Mouse (Mus musculus): ENCODE results near the gene Mrps26. TPM values are rescaled to one million over a fixed set of nuclear protein-coding genes. Genes with fewer than 3 reads are reported as not detected.

Gene Mrps26
- 35.2 TPM for polyA plus RNA-seq (2014; fragmentation: Illumina TruSeq; extraction: RNeasy Lipid Tissue Mini Kit (QIAGEN cat#74804); ENCODE audit: insufficient read depth, low read depth, low replicate concordance)

GRCm38 (mm10) chr2:130563212-130564055 lies at the start of gene Mrps26:
TSS of gene Mrps26 (plus strand) at chr2:130563742.

GRCm38 (mm10) chr2:130575873-130576272 lies 12.3 kb downstream of the Mrps26 start, which contains the start of gene Oxt:
TSS of gene Oxt (plus strand) at chr2:130576173.

GRCm38 (mm10) chr2:130582552-130582951 lies 19.0 kb downstream of the Mrps26 start, which contains the start of gene Avp:
TSS of gene Avp (minus strand) at chr2:130582554.

Other genes with a start within 250 kb of the Mrps26 start
- 16.6 TPM for gene Cpxm1, start 166.2 kb upstream of the Mrps26 start, polyA plus RNA-seq (2014; fragmentation: Illumina TruSeq; extraction: RNeasy Lipid Tissue Mini Kit (QIAGEN cat#74804); ENCODE audit: insufficient read depth, low read depth, low replicate concordance)
- gene Gm28372, start 158.5 kb upstream of the Mrps26 start, polyA plus RNA-seq (2014; fragmentation: Illumina TruSeq; extraction: RNeasy Lipid Tissue Mini Kit (QIAGEN cat#74804); ENCODE audit: insufficient read depth, low read depth, low replicate concordance) = not detected
- gene 1700020A23Rik, start 158.5 kb upstream of the Mrps26 start, polyA plus RNA-seq (2014; fragmentation: Illumina TruSeq; extraction: RNeasy Lipid Tissue Mini Kit (QIAGEN cat#74804); ENCODE audit: insufficient read depth, low read depth, low replicate concordance) = not detected
- not detected for gene Tmem239, start 157.3 kb upstream of the Mrps26 start, polyA plus RNA-seq (2014; fragmentation: Illumina TruSeq; extraction: RNeasy Lipid Tissue Mini Kit (QIAGEN cat#74804); ENCODE audit: insufficient read depth, low read depth, low replicate concordance)
- gene Vps16, start 139.4 kb upstream of the Mrps26 start, polyA plus RNA-seq (2014; fragmentation: Illumina TruSeq; extraction: RNeasy Lipid Tissue Mini Kit (QIAGEN cat#74804); ENCODE audit: insufficient read depth, low read depth, low replicate concordance) = 49.0 TPM
- gene Pced1a, start 139.0 kb upstream of the Mrps26 start, polyA plus RNA-seq (2014; fragmentation: Illumina TruSeq; extraction: RNeasy Lipid Tissue Mini Kit (QIAGEN cat#74804); ENCODE audit: insufficient read depth, low read depth, low replicate concordance) = 5.8 TPM
- 37.3 TPM for gene Ptpra, start 113.5 kb upstream of the Mrps26 start, polyA plus RNA-seq (2014; fragmentation: Illumina TruSeq; extraction: RNeasy Lipid Tissue Mini Kit (QIAGEN cat#74804); ENCODE audit: insufficient read depth, low read depth, low replicate concordance)
- gene Oxt, start 12.4 kb downstream of the Mrps26 start, polyA plus RNA-seq (2014; fragmentation: Illumina TruSeq; extraction: RNeasy Lipid Tissue Mini Kit (QIAGEN cat#74804); ENCODE audit: insufficient read depth, low read depth, low replicate concordance) = not detected
- not detected for gene Avp, start 18.8 kb downstream of the Mrps26 start, polyA plus RNA-seq (2014; fragmentation: Illumina TruSeq; extraction: RNeasy Lipid Tissue Mini Kit (QIAGEN cat#74804); ENCODE audit: insufficient read depth, low read depth, low replicate concordance)
- 4.1 TPM for gene Fastkd5, start 66.3 kb downstream of the Mrps26 start, polyA plus RNA-seq (2014; fragmentation: Illumina TruSeq; extraction: RNeasy Lipid Tissue Mini Kit (QIAGEN cat#74804); ENCODE audit: insufficient read depth, low read depth, low replicate concordance)
- gene Ubox5, start 66.3 kb downstream of the Mrps26 start, polyA plus RNA-seq (2014; fragmentation: Illumina TruSeq; extraction: RNeasy Lipid Tissue Mini Kit (QIAGEN cat#74804); ENCODE audit: insufficient read depth, low read depth, low replicate concordance) = 2.2 TPM
- 3.0 TPM for gene Lzts3, start 79.1 kb downstream of the Mrps26 start, polyA plus RNA-seq (2014; fragmentation: Illumina TruSeq; extraction: RNeasy Lipid Tissue Mini Kit (QIAGEN cat#74804); ENCODE audit: insufficient read depth, low read depth, low replicate concordance)
- 140 TPM for gene Ddrgk1, start 100.9 kb downstream of the Mrps26 start, polyA plus RNA-seq (2014; fragmentation: Illumina TruSeq; extraction: RNeasy Lipid Tissue Mini Kit (QIAGEN cat#74804); ENCODE audit: insufficient read depth, low read depth, low replicate concordance)
- gene Itpa, start 103.9 kb downstream of the Mrps26 start, polyA plus RNA-seq (2014; fragmentation: Illumina TruSeq; extraction: RNeasy Lipid Tissue Mini Kit (QIAGEN cat#74804); ENCODE audit: insufficient read depth, low read depth, low replicate concordance) = 26.2 TPM
- 0.20 TPM for gene Slc4a11, start 133.8 kb downstream of the Mrps26 start, polyA plus RNA-seq (2014; fragmentation: Illumina TruSeq; extraction: RNeasy Lipid Tissue Mini Kit (QIAGEN cat#74804); ENCODE audit: insufficient read depth, low read depth, low replicate concordance)

Measured in lung, adult 10 weeks (tissue).